Mouse (Mus musculus) embryonic facial prominence, embryonic 11.5 days (tissue): ENCODE measurements around the gene Spdl1. TPM values are rescaled to one million over a fixed set of nuclear protein-coding genes. Genes with fewer than 3 reads are reported as not detected.

Experiments
- ATAC-seq: fragments of 200-750 bp; cut with Nextera tagmentation; replicated peaks from 2 replicates; pipeline ENCODE4 v1.8.0; 2017; ENCODE audit warnings: low read depth; ENCODE audit not compliant: insufficient number of reproducible peaks, low FRiP score, low TSS enrichment
- DNase-seq: peaks from one replicate; pipeline ENCODE4 v3.0.0-alpha.2; 2015; ENCODE audit warnings: low spot score
- H3K27ac ChIP-seq: fragments of 300-500 bp; sonication (generic); replicated peaks from 2 replicates; pipeline ENCODE4 v1.5.1; 2014; ENCODE audit warnings: mild to moderate bottlenecking, low read depth, low read length, control low read depth
- H3K27me3 ChIP-seq: fragments of 300-500 bp; sonication (generic); 2 replicates; pipeline ENCODE4 v1.6.1; 2014; ENCODE audit warnings: mild to moderate bottlenecking, low read length, moderate library complexity, mixed read lengths; ENCODE audit not compliant: control insufficient read depth, insufficient read depth
- H3K36me3 ChIP-seq: fragments of 300-500 bp; sonication (generic); replicated peaks from 2 replicates; pipeline ENCODE4 v1.6.1; 2014; ENCODE audit warnings: low read depth, mild to moderate bottlenecking, low read length, moderate library complexity, mixed read lengths; ENCODE audit not compliant: control insufficient read depth, insufficient read depth
- H3K4me1 ChIP-seq: fragments of 300-500 bp; sonication (generic); 2 replicates; pipeline ENCODE4 v1.6.1; 2014; ENCODE audit warnings: low read length, mixed read lengths; ENCODE audit not compliant: control insufficient read depth, insufficient read depth
- H3K4me2 ChIP-seq: fragments of 300-500 bp; sonication (generic); 2 replicates; pipeline ENCODE4 v1.6.1; 2014; ENCODE audit warnings: low read depth, mild to moderate bottlenecking, control low read depth, low read length, moderate library complexity
- H3K4me3 ChIP-seq: fragments of 300-500 bp; sonication (generic); 2 replicates; pipeline ENCODE4 v1.5.1; 2014; ENCODE audit warnings: low read depth, low read length, control low read depth
- H3K9ac ChIP-seq: fragments of 300-500 bp; sonication (generic); replicated peaks from 2 replicates; pipeline ENCODE4 v1.6.1; 2014; ENCODE audit warnings: mild to moderate bottlenecking, control low read depth, low read length
- H3K9me3 ChIP-seq: fragments of 300-500 bp; sonication (generic); replicated peaks from 2 replicates; pipeline ENCODE4 v1.6.1; 2016; ENCODE audit warnings: mild to moderate bottlenecking, low read length, inconsistent platforms, mixed read lengths; ENCODE audit not compliant: control insufficient read depth
- WGBS: fragments of 180-500 bp; shearing (Covaris S2); extraction: QIAGEN DNeasy Blood & Tissue Kit; methylation state at CpG from one replicate; pipeline ENCODE4 v1.1.7; 2014; 5-methylcytosine and 5-hydroxymethylcytosine counted together
- polyA plus RNA-seq: library from polyadenylated mRNA; unstranded; fragments of >200 nt; fragmentation: Nextera tagmentation; extraction: Ambion mirVana; gene quantifications from 2 replicates; pipeline ENCODE4 v1.2.1, GENCODE M21; 2014

The Spdl1 gene
- polyA plus RNA-seq, 1 experiment from 2014 or later: 36.8 TPM

DNA sequence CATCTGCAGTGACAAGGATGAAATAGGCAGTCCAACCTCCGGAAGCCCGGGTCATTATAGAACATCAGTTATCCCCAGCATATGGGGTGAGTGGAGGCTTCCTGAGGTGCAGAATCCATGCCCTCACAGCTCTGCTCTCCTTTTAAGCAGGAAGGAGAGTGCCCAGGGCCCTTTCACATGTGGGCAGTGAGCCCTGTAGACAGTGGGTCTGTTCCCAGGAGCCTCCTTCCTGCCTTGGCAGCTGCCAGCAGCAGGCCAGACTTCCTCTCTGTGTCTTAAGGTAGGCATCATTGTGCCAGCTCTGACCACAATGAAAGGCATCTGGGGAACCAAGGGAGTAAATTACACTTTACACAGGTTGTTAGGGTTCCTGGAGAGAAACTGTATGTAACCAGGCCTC lies 64.0 kb downstream of the Spdl1 start:
- Histone ChIP-seq H3K4me1 (no peaks in the 10 kb centered on the region), H3K27ac (no peak overlapping the region), H3K27me3 (no peaks in the 10 kb centered on the region), H3K9me3 (no peaks in the 10 kb centered on the region), H3K4me2 (no peak overlapping the region), H3K4me3 (no peak overlapping the region), H3K36me3 (no peaks in the 10 kb centered on the region), H3K9ac (no peak overlapping the region)
- ATAC-seq (no peak), DNase-seq (no peak)
- 86% methylated on average over 2 of the region's 2 CpGs for WGBS

DNA sequence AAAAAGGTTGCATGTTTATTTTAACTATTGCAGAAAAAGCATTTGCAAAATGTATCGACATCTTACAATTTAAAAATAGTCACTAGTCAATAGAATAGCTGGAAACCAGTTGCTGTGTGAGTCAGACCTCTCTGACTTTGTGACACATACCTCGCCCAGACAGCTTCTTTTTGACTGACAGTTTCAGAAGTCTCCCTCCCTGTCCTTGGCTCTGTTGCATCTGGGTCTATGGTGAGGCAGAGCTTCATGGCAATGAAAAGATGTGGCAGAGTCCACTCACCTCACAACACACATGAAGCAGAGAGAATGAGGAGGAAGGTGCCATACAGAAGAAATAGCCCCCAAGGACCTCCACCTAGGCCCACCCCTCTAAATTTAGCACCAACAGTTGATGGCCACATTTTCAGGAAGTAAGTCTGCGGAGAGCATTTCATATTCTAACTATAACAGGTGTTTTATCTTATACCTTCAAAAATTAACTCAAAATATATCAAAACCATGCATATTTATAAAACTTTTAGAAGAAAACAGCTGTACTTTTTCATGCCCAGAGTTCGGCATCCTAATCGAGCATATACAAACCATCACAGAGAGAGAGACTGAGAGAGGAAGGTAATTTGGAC lies 69.6 kb downstream of the Spdl1 start:
- Histone ChIP-seq H3K27me3 (no peaks in the 10 kb centered on the region), H3K9ac (no peak overlapping the region), H3K4me3 (no peak overlapping the region), H3K36me3 (no peaks in the 10 kb centered on the region), H3K4me1 (no peaks in the 10 kb centered on the region), H3K4me2 (no peak overlapping the region), H3K9me3 (no peaks in the 10 kb centered on the region), H3K27ac (no peak overlapping the region)
- 82% methylated on average over 5 of the region's 5 CpGs for WGBS
- DNase-seq: no peak
- ATAC-seq: no peak

DNA sequence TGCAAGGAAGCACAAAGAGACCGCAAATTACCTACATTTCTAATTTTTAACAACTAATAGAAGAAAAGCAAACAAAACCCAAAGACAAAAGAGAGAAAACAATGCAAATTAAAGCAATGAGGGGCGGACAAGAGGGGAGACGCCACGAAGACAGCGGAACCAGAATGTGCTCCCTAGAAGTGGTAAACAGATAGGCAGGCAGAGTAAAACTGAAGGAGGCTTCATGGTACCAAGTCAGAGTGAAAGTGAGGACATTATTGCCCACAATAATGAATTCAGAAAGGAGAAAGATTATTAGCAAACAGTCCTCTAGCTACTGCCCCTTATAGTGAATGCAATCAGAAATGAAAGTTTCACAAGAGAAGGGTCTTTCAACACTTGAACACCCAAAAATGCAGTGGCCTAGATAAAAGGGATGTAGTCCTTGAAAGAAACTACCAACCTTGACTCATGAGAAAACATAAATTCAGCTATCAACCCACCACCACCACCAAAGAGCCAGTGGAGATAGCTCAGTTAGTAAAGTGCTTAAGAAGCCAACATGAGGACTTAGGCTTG lies 70.8 kb downstream of the Spdl1 start:
- no peak for DNase-seq
- no peak overlapping the region for H3K4me3 ChIP-seq
- H3K36me3 ChIP-seq: no peaks in the 10 kb centered on the region
- no peak overlapping the region for H3K4me2 ChIP-seq
- H3K9me3 ChIP-seq: no peaks in the 10 kb centered on the region
- H3K27me3 ChIP-seq: no peaks in the 10 kb centered on the region
- no peak overlapping the region for H3K9ac ChIP-seq
- ATAC-seq: no peak
- no peak overlapping the region for H3K27ac ChIP-seq
- no peaks in the 10 kb centered on the region for H3K4me1 ChIP-seq
- WGBS: 88% methylated on average over 5 of the region's 5 CpGs

DNA sequence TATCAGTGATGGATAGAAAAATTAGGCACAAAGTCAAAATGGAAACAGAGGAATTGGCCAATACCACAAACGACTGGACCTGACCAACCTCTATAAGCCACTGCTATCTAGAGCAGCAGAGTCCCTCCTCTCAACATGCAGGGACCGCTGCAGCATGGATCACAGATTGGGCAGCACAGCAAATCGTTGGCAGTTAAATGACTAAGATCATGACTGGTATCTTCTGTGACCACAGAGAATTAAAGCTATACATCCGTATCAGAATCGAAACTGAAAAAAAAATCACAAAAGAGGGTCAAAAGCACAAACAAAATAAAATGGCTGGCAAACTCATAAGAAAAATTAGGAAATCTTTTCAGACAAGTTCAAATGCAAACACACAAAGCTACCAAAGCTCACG lies 71.3 kb downstream of the Spdl1 start:
- Histone ChIP-seq H3K36me3 (no peaks in the 10 kb centered on the region), H3K27me3 (no peaks in the 10 kb centered on the region), H3K9me3 (no peaks in the 10 kb centered on the region), H3K9ac (no peak overlapping the region), H3K27ac (no peak overlapping the region), H3K4me2 (no peak overlapping the region), H3K4me1 (no peaks in the 10 kb centered on the region), H3K4me3 (no peak overlapping the region)
- DNase-seq (no peak), ATAC-seq (no peak)
- WGBS: 88% methylated on average over 6 of the region's 6 CpGs

DNA sequence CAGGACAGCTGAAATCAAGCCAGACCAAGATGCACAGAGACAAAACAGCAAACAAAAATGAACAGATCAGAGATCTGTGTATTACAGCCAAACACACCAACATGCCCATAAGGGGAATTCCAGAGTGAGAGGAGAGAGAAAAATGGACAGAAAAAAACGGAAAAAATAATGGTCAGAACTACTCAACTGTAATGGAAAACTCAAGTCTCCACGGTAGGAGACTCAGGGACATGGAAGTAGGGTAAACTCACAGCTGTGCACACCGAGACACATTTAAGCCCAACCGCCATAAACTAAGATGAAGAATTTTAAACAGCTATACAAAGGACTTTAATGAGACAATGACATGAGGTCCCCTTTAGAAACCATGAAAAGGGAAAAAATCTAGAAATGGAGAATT lies 73.9 kb downstream of the Spdl1 start:
- Histone ChIP-seq H3K36me3 (no peaks in the 10 kb centered on the region), H3K27ac (no peak overlapping the region), H3K27me3 (no peaks in the 10 kb centered on the region), H3K4me3 (no peak overlapping the region), H3K4me1 (no peaks in the 10 kb centered on the region), H3K4me2 (no peak overlapping the region), H3K9me3 (no peaks in the 10 kb centered on the region), H3K9ac (no peak overlapping the region)
- 79% methylated on average over 4 of the region's 4 CpGs for WGBS
- no peak for ATAC-seq
- DNase-seq: no peak

Other genes starting within 250 kb of the Spdl1 start
- 0.53 and 1.0 TPM in 2 replicates for gene Dock2, start 49.7 kb downstream of the Spdl1 start, polyA plus RNA-seq